Mouse (Mus musculus) bone marrow, adult 2 months (tissue): ENCODE results near the gene Cblb.

Experiments used
- CTCF ChIP-seq: fragments of 200-500 bp; IDR thresholded peaks from 2 replicates; pipeline ENCODE4 v1.5.1; 2011; ENCODE audit warnings: low read length, control low read depth; ENCODE audit not compliant: control insufficient read depth, insufficient read depth
- POLR2A ChIP-seq: fragments of 200-500 bp; IDR thresholded peaks from 2 replicates; pipeline ENCODE4 v1.6.1; 2011; ENCODE audit warnings: low read depth, mild to moderate bottlenecking, control low read depth, low read length, borderline replicate concordance; ENCODE audit not compliant: control insufficient read depth

- no peak for TF ChIP-seq CTCF
- no peak for TF ChIP-seq POLR2A
Measured at GRCm38 (mm10) chr16:52148041-52148440, 117.0 kb downstream of the Cblb start.
